Mouse (Mus musculus) left cerebral cortex, postnatal 4 days (tissue): ENCODE measurements around the gene Prkca. TPM values are rescaled to one million over a fixed set of nuclear protein-coding genes. Genes with fewer than 3 reads are reported as not detected.

ENCODE experiments used
- DNase-seq: peaks from one replicate; pipeline ENCODE4 v3.0.0-alpha.2; 2022
- intact Hi-C: fragments of 180-260 bp; cut with DNase I; formaldehyde crosslinking; loops from one replicate; pipeline ENCODE4 v1.15.1; 2025
- total RNA-seq, 2 experiments: library from RNA; stranded (reverse); gene quantifications; 2 replicates each; pipeline ENCODE4 v1.2.3; 2021

The Prkca gene
- total RNA-seq, 2 experiments from 2014 or later = 75.2 to 87.5 TPM

DNA sequence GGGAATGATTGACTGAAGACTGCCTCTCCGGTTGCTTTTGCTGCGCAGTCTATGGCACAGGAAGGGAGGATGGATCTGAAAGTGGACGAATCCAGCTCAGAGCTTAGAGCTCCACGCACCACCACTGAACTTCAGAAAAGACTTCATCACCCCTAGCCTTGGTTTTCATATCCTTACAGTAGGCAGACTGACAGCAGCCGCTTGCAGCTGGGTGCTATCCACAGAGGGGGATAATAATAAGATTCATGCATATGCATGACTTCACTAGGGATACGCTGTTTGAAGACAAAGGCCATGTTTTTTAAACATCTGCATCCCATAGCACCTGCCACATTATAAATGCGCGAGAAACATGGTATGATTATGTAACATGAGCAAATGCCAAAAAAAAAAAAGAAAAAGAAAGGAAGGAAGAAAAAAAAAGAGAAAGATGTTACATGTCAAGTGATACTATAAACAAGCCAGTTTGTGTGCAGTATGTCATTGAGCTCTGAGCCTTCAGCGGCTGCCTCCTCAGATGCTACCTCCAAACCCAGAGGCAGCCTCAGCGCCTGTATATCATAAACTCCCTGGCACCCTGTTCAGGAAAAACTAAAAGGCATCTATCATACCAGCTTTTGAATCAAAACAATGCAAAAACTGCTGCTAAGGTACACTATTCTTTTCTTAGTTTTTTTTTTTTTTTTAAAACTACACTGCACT is 162.6 kb downstream of the Prkca start:
- DNase-seq = no peak
- intact Hi-C loops = no loop called here

GRCm38 (mm10) chr11:108178802-108179201 is 164.9 kb downstream of the Prkca start:
- DNase-seq = no peak
- intact Hi-C loops = no loop called here

DNA sequence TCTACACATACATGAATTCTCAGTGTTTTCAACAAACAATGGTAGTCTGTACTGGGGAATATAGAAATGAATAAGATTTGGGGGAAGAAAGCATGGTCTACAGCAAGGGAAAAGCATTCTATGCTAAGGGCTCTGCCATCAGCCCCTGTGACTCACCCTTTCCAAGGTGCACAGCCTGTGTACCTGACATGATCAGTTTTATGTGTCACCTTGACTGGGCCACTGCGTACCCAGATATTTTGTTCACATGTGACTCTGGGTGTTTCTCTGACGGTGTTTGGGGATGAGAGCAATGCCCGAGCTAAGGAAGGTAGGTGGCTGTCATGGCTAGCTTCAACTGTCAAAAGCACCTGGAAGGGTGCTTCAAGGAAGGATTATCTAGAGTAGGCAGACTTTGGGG is 165.5 kb downstream of the Prkca start:
- intact Hi-C loops = no loop called here

GRCm38 (mm10) chr11:108176715-108177114 is 167.0 kb downstream of the Prkca start:
- intact Hi-C loops = no loop called here
- DNase-seq = no peak

More for the DNA sequence above, 165.5 kb downstream of the Prkca start:
- no peak for DNase-seq

GRCm38 (mm10) chr11:108171917-108172316 is 171.8 kb downstream of the Prkca start:
- intact Hi-C loops = no loop called here

DNA sequence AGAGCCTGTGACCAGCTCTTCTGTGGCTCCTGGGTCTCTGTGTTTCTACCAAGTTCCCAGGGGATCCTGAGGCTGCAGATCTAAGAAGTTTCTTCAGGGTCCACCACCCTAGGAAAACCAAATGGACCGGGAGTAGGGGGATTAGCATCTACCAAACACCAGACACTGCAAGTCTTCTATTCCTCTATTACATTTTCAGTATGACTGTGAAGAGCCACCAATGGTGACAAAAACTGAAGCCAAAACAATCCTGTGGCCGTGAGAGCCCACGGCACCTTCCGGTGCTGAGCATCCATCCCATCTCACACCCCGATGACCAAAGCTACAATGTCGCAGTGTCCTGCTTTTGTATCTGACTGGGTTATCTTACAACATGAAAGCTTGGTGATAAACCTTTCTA is 172.5 kb downstream of the Prkca start:
- intact Hi-C loops = no loop called here
- DNase-seq = no peak

More at GRCm38 (mm10) chr11:108171917-108172316, 171.8 kb downstream of the Prkca start:
- no peak for DNase-seq

DNA sequence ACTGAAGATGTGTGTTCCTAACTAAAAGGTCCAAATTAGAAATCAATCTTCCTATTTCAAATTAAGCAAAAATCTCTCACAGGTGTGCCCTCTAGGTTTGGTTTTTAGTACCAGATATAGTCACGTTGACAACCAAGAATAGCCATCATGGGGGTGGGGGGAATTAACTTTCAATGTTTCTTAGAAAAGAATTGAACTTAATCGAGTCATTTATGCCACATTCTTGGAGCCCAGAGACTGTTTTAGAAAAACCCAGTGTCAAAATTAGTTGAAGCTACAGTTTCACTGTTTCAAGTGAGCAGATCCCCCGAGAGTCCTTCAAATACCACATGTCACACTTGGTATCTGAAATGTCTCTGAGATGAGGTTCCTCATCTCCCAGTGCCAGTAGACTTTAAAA is 173.6 kb downstream of the Prkca start:
- no peak for DNase-seq
- intact Hi-C loops = no loop called here

GRCm38 (mm10) chr11:108165725-108166124 is 178.0 kb downstream of the Prkca start:
- intact Hi-C loops = no loop called here
- no peak for DNase-seq

- no peak for DNase-seq
- intact Hi-C loops = no loop called here
Measured at GRCm38 (mm10) chr11:108162639-108163038, 181.1 kb downstream of the Prkca start.

GRCm38 (mm10) chr11:108162110-108162509 is 181.6 kb downstream of the Prkca start:
- intact Hi-C loops = no loop called here
- DNase-seq = no peak

GRCm38 (mm10) chr11:108160056-108160455 is 183.7 kb downstream of the Prkca start:
- intact Hi-C loops = no loop called here
- DNase-seq = no peak

GRCm38 (mm10) chr11:108158046-108158445 is 185.7 kb downstream of the Prkca start:
- DNase-seq = no peak
- intact Hi-C loops = no loop called here

DNA sequence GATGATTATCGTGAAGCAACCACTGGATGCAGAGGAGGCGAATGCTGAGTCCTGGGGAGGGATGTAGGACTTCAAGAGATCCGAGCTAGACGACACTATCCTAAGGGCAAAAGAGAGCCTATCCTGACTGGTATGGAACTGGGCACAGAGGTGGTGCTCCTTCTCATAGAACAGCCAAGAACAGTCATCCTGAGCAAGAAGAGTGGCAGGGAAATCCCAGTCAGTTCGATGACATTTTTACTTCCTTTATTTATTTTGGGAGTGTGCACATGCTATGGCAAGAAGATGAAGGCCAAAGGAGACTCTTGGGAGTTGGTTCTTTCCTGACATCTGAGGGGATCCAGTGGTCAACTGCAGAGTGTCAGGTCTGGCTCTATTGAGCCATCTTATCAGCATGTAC is 186.7 kb downstream of the Prkca start:
- no peak for DNase-seq
- intact Hi-C loops = no loop called here

GRCm38 (mm10) chr11:108156107-108156506 is 187.6 kb downstream of the Prkca start:
- intact Hi-C loops = no loop called here
- DNase-seq = no peak

DNA sequence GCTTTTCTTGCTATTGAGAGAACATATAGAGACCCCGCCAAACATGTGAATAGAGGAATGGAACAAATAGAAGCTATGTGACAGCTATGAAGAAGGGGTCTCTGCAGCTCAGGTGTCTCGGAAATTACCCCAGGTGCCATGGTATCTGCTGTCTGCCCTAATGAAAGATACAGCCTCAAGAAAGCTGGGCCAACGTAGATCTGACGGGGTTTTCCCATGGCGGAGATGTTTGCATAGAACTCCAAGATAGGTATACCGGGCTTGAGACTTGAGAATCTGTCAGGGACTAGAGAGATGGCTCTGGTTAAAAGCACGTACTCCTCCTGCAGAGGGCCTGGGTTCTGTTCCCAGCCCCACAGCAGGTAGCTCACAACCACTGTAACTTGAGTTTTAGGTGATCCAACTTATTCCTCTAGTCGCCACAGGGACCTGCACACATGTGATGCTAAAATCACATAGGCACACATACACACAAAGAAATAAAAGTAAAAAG is 188.6 kb downstream of the Prkca start:
- DNase-seq = no peak
- intact Hi-C loops = no loop called here

DNA sequence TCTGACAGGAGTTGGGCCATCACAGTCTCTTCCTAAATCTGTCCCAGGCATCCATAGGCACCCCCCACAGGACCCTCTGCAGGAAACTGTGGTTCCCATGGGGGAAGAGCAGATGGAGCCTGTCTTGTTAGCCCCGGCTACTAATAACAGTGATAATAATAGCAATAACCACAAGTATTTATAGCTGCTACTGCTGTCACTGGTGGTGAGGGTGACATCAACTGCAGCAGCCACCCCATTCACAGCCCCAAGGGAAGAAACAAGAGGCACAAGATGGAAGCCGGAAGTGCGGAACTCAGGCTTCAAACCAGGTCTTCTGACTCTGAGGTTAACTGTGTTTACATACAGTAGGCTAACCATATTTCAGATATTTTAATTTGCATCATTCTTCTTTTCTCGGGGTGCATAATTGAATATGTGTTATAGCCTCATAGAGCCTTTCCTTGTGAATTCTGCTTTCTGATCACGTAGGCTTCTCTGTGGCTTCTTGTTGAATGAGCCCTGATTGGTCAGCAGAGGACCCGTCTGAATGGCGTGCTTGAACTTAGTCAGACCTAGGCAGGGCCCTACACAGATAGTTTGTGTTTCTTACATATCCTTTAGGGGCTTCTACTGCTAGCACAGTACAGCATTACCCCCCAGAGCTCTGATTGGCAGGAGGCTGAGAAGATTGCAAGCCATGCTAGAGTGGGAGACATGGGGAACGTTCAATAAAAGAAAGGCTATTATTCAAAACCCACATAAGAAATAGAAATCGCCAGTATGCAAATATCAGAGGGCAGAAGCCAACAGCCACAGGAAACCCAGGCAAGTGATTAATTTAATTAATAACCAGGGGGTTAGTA is 189.5 kb downstream of the Prkca start:
- no peak for DNase-seq
- intact Hi-C loops = no loop called here

DNA sequence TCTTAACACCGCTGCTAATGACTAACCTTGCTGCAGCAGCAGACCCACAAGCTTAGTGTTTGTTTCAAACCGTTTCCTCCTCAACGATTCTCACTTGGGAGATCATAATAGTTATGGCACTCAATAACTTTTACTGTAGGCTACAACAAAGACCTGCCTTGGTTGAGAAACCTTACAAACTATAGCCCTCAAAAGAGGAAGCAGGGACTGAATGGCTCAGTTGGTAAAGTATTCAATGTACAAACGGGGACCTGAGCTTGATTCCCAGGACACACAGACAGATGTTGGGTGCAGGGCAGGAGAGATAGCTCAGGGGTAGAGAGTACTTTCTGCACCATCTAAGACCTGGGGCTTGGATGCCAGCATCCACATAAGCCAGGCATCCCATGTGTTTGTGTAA is 191.1 kb downstream of the Prkca start:
- intact Hi-C loops = no loop called here
- no peak for DNase-seq

DNA sequence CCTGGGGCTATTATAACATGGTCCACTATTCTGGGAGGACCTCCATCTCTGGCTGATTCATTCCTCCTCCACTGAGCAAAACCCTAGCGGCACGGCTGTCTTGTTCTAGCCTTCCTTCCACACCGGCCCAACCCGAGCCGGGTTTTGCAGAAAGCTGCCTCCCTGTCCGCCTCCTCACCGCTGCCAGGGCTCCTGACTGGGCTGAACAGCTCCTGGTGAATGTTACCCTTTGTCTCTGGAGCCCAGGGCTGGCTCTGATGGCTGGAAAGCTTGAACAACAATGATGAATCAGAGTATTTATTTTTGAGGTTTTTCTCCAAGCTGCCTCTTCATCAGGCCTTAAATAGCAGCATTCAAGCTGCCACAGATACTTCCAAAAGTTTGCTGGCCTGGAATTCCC is 193.3 kb downstream of the Prkca start:
- intact Hi-C loops = no loop called here
- DNase-seq = peak; percentile 70

DNA sequence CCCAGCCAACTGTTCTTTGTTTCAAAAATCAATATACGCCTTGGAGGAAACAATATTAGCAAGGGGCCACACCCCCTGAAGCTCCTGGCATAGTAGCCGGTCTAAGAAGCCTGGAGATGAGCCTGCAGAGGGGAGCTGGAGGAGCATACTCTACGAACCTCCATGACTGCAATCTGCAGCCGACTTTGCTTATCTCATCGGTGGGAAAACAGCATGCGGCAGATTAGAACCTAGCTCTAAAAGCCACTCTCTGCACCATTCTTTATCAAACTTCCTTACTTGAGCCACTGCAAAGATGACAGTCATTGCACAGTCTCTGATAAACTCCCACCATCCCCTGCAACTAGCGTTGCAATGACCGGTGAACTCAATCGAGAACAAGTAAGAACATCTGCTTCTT is 194.5 kb downstream of the Prkca start:
- no peak for DNase-seq
- intact Hi-C loops = no loop called here

DNA sequence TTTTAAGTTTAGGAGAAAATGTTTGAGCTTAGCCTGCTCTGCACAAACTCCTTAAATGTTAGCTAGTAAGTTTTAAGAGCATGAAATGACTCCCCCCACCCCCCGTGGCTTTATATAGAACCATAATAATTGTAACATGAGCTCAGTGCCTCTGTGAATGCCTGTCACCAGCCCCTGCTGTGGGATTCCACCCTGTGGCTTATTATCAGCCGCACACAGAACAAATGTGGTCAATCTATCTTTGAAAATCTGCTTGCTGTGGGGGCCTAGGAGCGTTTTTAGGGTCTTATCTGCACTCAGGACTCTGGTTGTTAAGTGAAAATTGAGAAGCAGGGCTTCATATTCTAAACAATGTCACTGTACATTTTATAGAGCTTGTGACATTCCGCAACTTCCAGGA is 195.2 kb downstream of the Prkca start:
- no peak for DNase-seq
- intact Hi-C loops = no loop called here

- intact Hi-C loops = no loop called here
- no peak for DNase-seq
Measured at GRCm38 (mm10) chr11:108145752-108146496, 197.8 kb downstream of the Prkca start.
